Mouse (Mus musculus): ENCODE measurements at regions not wholly inside any gene's neighbourhood (a gene's known extent, or its start where the extent isn't known, plus 50 kb on each side); places are given as distances from the start of the nearest gene placed in this dataset.

DNA sequence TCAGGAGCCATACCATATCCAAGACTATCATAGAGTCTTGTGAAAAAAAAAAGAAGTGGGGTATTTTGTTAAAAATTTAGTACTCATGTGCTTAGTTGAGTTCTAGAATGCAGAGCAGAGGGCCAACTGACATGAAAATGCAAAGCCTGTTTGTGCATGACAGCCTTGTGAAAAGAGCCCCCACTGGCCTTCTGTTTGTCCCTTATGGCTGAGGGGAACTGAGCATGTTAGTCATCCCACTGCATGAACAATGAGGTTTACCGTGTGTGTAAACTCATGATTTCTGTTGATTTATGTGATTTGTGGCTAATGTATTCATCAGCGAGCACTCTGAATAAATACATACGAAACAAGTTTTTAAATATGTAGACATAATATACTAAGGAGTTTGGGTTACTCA, 266.1 kb upstream of the Nox3 start:
- intact Hi-C loops (cut with DNase I): no loop called here
- DNase-seq (ENCODE audit: extremely low spot score in 1 of 2, low spot score in 2 of 2): no peak

DNA sequence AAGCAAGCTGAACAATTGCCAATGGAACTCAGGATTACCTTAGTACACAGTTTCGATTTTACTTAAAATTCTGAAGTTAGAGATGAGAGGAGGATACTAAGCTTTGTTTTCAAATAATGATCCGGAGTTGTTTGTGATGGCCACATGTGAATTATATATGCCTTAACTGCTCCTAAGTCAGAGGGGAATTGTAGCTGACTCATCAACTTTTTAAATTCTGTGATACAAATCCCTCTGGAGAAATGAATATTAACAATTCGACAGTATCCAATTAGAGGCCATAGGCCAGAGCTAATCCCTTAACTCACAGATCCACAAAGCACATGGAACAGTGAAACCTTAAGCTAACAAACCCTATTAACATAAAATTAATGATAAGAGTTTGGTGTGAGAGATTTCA, 250.5 kb upstream of the Nox3 start:
- no peak for DNase-seq (ENCODE audit: extremely low spot score in 1 of 2, low spot score in 2 of 2)
- intact Hi-C loops (cut with DNase I): no loop called here

DNA sequence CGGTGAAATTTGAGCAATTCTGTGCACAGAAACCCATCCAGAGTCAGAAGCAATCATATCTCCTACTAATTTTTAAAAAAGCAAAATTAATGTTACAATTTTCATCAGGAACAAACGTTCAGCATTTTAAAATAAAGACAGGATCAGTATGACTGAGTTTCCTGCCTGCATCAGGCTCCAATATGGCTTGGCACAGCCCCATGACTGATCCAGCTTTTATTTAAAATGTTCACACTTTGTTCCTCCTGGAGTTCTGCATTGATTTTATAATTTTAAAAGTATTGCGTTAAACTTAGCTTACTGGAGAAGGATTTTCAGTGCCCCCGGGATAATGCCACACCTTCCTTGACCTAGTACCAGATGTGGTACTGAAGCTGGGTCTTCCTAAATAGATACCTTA, 240.3 kb upstream of the Nox3 start:
- intact Hi-C loops (cut with DNase I): no loop called here
- no peak for DNase-seq (ENCODE audit: extremely low spot score in 1 of 2, low spot score in 2 of 2)

DNA sequence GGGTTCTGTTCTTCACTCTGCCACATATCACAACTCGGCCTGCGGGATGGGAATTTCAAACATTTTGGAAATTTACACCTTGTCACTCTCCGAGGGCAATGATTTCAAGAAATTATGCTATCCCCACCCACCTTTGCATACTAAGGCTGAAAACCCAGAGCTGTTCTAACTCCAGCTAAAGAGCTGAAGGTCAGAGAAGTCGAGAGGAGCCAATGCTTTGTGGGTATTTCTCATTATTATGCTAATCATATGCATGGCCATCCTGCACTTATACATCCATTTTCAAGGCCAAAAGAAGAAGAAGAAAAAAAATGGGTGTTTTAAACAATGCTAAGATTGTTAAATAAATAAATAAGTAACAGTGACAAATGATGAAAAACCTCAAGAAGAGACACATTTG, 237.1 kb upstream of the Nox3 start:
- no peak for DNase-seq (ENCODE audit: extremely low spot score in 1 of 2, low spot score in 2 of 2)
- intact Hi-C loops (cut with DNase I): no loop called here

DNA sequence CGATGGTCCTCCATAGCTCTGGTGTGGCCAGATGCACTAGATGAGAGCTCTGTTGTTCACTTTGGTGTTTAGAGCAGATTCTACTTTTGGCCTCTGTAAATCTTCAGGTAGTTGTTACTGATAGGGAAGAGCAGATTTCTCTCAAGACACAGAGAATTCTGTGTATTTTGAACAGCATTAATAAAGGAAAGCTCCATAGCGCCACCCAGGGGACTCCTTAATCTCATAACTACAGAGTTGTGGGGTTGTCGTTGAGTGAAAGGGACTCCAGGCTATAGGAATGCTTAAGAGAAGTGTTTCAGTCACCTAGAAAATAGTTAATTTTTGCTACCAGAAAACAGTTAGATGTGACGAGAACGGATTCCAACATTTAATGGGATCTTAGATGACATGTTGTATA, 236.0 kb upstream of the Nox3 start:
- intact Hi-C loops (cut with DNase I): no loop called here
- peak in 1 of 2 experiments; percentile 23 for DNase-seq (ENCODE audit: extremely low spot score in 1 of 2, low spot score in 2 of 2)

DNA sequence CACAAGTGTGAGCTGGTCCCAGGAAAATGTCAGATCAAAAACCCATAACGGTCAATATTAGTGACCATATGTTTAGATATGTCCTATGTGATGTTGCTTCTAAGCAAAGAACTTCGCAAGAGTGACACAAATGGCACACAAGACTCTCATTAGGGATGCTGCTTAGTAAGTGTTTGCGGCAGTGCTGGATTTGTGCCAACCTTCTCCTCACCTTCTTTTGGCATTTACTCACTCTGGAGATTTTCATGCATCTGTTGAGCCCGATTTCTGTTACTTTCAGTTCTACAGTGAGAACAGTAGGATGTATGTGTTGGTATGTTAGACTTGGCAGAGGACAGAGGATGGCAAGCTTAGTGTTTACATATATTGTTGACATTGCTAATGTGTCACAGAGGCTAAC, 231.0 kb upstream of the Nox3 start:
- intact Hi-C loops (cut with DNase I): no loop called here
- no peak for DNase-seq (ENCODE audit: extremely low spot score in 1 of 2, low spot score in 2 of 2)

DNA sequence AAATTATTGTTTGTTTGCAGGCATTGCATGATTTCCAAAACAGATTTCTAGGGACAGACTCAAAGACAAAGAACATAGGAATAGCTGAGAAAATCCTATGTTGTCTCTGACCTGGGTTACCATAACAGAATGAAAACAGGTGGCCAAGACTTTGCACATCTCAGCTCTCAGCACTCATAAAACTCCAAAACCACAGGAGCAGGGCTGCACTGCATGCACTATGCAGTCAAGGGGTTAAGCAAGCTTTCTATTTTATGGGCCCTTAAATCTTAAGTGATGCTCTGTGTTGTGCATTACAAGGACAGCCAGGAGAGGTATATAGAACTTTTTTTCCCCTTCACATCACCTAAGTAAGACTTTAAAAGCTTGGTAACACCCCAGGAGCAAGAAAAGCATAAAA, 224.2 kb upstream of the Nox3 start:
- intact Hi-C loops (cut with DNase I): no loop called here
- no peak for DNase-seq (ENCODE audit: extremely low spot score in 1 of 2, low spot score in 2 of 2)

DNA sequence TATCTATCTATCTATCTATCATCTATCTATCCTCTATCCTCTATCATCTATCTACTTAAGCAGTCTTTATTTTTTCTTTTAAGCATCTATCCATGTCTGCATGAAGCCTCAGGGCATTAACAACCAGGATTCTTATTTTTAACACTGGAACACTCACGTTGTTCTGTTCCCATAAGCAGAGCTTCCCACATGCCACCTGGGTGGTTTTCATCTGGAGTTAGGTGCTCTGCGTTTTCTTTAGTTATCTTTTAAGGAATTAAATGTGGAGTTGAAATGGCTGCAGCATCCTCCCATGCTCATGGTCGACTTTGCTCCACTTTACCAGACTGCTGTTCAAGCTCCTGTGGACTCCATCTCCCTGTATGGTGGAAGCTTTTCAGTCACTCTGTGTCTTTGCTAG, 196.8 kb upstream of the Nox3 start:
- intact Hi-C loops (cut with DNase I): no loop called here
- DNase-seq (ENCODE audit: extremely low spot score in 1 of 2, low spot score in 2 of 2): no peak

DNA sequence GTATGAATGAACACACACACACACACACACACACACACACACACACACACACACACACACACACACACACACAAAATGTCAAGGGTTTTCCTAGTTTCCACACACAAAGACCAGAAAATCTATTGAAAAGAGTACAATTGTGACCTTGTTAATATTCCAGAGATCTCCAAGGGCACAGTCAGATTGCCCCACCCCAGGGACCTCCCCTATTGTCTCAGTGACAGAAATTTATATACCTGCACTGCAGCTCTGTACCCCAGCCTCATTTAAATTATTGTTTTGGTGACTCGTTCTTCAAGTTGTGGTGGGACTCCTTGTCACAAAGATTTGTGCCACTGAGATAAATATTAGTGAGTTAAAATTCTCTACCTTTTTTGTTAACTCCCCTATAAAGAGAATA, 187.1 kb upstream of the Nox3 start:
- DNase-seq (ENCODE audit: extremely low spot score in 1 of 2, low spot score in 2 of 2): no peak
- intact Hi-C loops (cut with DNase I): no loop called here

DNA sequence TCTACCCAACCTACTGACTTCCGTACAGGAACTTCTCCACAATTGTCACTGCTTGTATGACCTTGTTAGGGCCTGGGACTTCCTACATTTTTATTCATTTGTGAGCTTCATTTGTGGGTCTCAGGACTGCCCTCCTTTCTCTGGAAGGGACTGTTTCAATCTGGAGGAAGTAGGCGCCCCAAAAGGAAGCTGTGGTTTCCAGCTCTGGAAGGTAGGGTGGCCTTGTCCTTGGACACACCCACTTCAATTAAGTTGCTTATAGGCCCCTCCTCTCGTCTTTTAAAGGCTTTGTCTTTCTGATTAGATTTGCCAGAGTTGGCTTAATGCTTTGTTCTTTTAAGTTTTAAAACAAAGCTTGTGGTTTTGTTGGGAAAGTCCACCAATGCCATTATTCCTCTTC, 183.0 kb upstream of the Nox3 start:
- intact Hi-C loops (cut with DNase I): no loop called here
- DNase-seq (ENCODE audit: extremely low spot score in 1 of 2, low spot score in 2 of 2): no peak

DNA sequence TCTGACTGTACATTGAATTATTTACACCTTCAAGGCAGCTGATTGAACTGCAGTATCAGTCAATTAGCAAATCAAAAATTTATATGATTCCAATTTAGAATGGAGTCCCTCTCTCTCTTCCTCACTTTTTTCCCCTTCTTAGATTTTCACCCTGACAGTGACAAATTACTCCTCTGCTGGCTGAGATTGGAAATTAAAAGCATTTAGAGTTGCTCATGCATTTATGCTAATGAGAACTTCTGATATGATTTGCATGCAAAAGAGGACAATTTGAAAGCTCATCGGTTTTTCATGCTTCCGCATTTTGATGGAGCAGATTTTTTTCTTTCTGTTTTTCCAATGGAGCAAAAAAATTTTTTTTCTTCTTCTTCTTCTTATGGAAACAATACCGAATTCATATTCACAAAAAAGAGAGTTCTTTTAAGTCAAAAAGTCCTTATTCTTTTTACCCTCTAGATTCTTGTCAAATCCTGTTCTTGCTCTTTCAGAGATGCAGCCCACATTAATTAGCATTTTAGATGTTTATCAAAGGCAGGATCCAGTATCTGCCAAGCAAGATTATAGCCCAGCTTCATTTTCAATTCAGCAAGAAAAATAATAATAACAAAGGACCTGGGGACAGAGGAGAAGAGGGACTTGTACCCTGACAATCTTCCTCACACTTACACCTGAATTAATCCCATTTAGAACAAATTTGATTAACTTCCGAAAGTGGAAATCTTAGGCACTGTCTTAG, 173.6 kb upstream of the Nox3 start:
- DNase-seq (ENCODE audit: extremely low spot score in 1 of 2, low spot score in 2 of 2): no peak
- intact Hi-C loops (cut with DNase I): no loop called here

DNA sequence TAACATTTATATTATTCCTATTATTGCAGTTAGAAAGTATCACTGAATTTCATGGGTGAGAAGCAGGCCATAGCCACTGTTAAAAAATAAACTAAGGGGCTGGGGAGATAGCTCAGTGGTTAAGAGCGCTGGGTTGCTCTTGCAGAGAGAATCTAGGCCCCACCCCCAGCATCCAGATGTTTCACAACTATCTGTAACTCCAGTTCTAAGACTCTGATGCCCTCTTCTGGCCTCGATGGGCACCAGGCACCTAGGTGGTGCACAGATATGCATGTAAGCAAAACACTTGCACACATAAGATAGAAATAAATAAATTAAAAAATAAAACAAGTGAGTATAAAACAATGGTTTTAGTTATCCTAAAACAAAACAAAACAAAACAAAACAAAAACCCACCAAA, 166.3 kb upstream of the Nox3 start:
- DNase-seq (ENCODE audit: extremely low spot score in 1 of 2, low spot score in 2 of 2): peak in 1 of 2 experiments; percentile 26
- intact Hi-C loops (cut with DNase I): no loop called here

DNA sequence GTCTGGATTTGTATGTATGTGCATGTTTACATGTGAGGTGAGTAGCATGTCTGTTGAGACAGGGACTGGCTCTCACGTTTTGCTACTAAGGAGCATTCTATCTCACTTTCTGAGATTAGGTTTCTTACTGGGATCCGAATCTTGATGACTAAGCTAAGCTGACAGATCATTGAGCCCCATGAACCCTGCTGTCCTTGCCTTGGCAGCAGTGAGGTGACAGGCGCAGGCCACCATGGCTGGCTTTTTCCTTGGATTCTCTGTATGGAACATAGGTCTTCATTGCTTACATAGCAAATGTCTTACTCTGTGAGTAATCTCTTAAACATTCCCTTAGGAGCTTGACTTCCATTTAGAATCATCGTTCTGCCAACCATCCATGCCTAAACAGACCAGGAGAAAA, 140.3 kb upstream of the Nox3 start:
- DNase-seq (ENCODE audit: extremely low spot score in 1 of 2, low spot score in 2 of 2): no peak
- intact Hi-C loops (cut with DNase I): no loop called here

DNA sequence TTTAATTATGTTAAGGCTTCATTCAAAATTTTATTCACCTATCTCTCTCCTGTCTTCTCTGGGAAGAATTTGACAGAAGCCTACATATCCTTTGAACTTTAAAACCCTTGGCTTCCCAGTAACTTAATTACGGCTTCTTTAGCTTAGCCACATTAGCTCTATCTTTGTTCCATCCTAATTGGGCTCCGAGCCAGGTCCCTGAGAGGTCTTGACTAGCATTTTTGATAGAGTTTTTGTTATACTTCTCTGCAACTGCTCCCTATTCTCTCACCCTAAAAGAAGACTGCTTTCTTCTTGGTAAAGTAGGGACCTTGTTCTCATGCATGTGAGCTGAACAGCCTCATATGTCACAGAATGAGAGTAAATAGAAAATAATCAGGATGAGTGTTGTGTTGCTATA, 115.1 kb upstream of the Nox3 start:
- no peak for DNase-seq (ENCODE audit: extremely low spot score in 1 of 2, low spot score in 2 of 2)
- intact Hi-C loops (cut with DNase I): no loop called here

DNA sequence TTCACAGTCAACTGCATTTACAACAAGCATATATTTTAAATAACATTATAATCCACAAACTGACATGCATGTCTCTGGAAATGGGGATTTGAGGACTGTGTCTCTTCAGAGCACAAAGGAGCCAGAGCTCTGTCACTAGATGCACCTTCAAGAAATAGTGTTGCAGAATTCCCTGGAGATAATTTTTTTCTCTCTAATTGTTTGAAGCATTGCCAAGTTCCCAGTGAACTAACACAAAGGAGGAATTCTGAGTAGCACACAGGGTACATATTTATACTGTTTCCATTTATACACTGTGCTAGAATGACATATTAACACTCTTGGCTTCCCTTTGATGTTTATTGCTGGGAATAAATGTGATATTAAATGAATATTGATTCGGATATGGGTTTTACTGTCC, 107.4 kb upstream of the Nox3 start:
- intact Hi-C loops (cut with DNase I): no loop called here
- no peak for DNase-seq (ENCODE audit: extremely low spot score in 1 of 2, low spot score in 2 of 2)

DNA sequence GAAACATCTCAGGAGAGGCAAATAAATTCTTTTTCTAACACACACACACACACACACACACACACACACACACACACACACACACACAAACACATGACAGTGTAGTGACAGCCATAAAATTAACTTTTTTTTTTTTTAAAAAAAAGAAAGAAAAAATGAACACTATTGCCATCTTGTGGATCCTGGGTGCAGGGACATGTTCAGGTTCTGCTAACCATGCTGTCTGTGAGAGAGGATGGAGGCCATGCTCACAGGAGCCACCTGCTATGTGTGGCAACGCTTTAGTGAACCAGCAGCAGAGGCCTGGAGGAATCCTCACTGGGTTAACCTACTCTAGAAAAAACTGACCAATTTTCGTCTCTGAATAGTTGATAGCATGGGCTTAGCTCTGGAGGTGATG, 96.5 kb upstream of the Nox3 start:
- peak; percentile 29 to 47 for DNase-seq (ENCODE audit: extremely low spot score in 1 of 2, low spot score in 2 of 2)
- intact Hi-C loops (cut with DNase I): loop anchor here (2.0 to 10.0 kb wide), 2 partner anchors 222 to 338 kb away; no protein-coding TSS in a partner anchor

DNA sequence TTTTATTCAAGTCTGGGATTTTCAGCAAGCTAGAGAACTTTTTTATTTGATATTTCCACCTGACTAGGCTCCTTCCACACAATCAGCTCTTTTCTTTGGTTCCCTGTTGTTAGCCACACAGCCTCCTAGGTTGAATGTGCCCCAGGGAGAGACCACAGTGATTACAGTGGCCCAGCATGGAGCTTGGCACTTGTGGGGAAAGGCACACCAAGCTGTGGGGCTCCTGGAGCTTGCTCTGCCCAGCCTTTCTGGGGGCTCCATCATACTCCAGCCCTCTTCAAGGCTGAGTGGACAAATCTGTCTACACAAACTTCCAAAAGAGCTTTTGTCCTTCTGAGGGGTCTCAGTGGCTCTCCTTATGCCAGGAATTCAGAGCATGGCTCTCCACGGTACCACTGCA, 86.1 kb upstream of the Nox3 start:
- DNase-seq (ENCODE audit: extremely low spot score in 1 of 2, low spot score in 2 of 2): no peak
- intact Hi-C loops (cut with DNase I): no loop called here

DNA sequence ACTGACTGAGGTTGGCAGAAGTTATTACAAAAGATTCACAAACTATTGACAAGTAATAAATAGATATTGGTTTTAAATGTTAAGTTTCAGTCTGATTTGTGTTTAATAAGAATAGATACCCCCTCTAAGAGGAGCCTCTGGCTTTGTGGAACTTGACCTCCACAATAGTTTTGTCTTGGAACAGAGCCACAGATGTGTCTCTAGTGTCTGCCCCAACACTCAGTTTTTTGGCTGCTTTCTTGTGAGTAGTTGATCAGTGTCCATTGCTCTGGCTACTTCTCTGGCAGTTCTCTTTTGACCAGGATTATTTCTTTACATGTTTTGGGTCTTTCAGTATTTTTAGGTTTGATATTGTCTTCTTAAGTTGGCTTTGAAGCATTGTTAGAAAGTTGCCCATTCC, 81.6 kb upstream of the Nox3 start:
- no peak for DNase-seq (ENCODE audit: extremely low spot score in 1 of 2, low spot score in 2 of 2)
- intact Hi-C loops (cut with DNase I): no loop called here

DNA sequence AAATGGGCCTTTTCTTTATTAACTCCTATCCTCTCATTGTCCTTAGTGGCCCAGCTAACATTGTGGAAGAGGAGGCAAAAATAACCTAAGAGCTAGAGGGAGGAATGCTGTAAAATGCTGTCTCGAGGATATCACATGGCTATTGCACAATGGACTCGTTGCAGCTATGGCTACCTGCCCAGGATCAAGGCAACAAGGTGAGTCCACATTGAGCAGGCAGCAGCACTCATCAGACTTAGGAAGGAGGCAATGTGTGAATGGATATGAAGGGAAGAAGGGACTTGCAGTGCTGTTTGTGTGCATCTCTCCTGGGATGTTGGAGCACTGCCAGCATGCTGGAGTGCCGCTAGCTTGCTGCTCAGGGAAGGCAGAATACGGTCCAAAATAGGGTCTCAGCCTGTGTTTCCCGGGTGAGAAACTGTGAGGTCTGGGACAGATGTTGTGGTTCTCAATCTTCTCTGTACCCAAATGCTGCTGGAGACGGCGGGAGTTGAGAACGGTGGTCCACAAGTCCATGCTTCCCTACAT, 51.8 kb upstream of the Nox3 start:
- DNase-seq (ENCODE audit: extremely low spot score in 1 of 2, low spot score in 2 of 2): peak in 1 of 2 experiments; percentile 56

More for the DNA sequence above, 51.8 kb upstream of the Nox3 start:
- intact Hi-C loops (cut with DNase I): no loop called here

All from left cerebral cortex, postnatal 10 days (tissue).